ENCODE assay signal across 8 mouse cellular contexts in the genomic region with DNA sequence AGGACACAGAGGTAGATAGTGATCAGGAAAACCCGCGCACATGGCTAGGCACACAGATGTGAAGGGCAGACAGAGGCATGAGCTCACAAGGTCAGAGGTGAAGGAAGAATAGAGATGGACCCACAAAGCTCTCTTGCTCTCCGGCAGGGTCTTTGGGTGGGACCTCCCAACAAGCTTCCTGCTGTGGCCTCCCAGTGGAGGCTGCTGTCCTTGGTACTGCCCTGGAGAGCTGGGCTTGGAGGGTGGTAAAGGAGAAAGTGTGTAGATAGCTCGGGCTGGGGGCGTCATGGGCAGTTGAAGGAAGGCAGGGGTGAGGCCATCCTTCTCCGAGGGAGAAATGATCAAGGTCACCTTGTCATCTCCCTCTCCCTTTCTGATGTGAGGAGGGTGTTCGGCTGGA. TPM values are rescaled to one million over a fixed set of nuclear protein-coding genes. Genes with fewer than 3 reads are reported as not detected.
A peak's percentile ranks its signal among the peaks of the same experiment; 100 is the strongest.
DNase-seq lines count a peak whose midpoint lies in the region; ATAC-seq and TF ChIP-seq lines count a peak whose summit lies in the region.

No protein-coding gene starts in this region.

- peaks cover 12% of the 10 kb centered on the region; the same call in 1 of the 2 replicates for H3K4me1 ChIP-seq in heart, postnatal 0 days (ENCODE audit: control insufficient read depth, insufficient read depth)
- peaks cover 58% of the 10 kb centered on the region for H3K4me1 ChIP-seq in forebrain, embryonic 16.5 days (replicated peaks; ENCODE audit: control insufficient read depth, insufficient read depth, low read length)
- peaks cover 54% of the 10 kb centered on the region for H3K4me1 ChIP-seq in midbrain, embryonic 16.5 days (ENCODE audit: control insufficient read depth, insufficient read depth, low read length)
- no peaks in the 10 kb centered on the region for H3K4me1 ChIP-seq in lung, postnatal 0 days (ENCODE audit: insufficient read depth, low read depth, low read length)

- 18% methylated on average over 7 of the region's 7 CpGs for WGBS in heart, postnatal 0 days
- WGBS in forebrain, embryonic 16.5 days, result 51% methylated on average over 7 of the region's 7 CpGs
- WGBS in midbrain, embryonic 16.5 days, result 36% methylated on average over 7 of the region's 7 CpGs
- WGBS in lung, postnatal 0 days, result 22% methylated on average over 7 of the region's 7 CpGs

- peak; percentile 27 for DNase-seq in heart, postnatal 0 days (ENCODE audit: low spot score)
- DNase-seq in heart, adult 18-20 months, result no peak
- peak; percentile 17 for DNase-seq in NIH3T3 (ENCODE audit: low read depth)
- no peak for DNase-seq in lung, postnatal 0 days (ENCODE audit: low spot score)

- no peak overlapping the region for H3K27ac ChIP-seq in heart, postnatal 0 days (ENCODE audit: low read depth)
- peak overlapping the region; percentile 68 for H3K27ac ChIP-seq in forebrain, embryonic 16.5 days (ENCODE audit: low read length)
- peak overlapping the region; percentile 87 for H3K27ac ChIP-seq in midbrain, embryonic 16.5 days (ENCODE audit: low read length)
- H3K27ac ChIP-seq in lung, postnatal 0 days (ENCODE audit: low read length), result no peak overlapping the region

- TF ChIP-seq CTCF in heart, postnatal 0 days (IDR thresholded peaks at IDR 0.05; ENCODE audit: low read depth), result no peak
- no peak for TF ChIP-seq CTCF in lung, postnatal 0 days (IDR thresholded peaks at IDR 0.05)

- H3K9ac ChIP-seq in heart, postnatal 0 days (replicated peaks; ENCODE audit: low read depth, low read length), result no peak overlapping the region
- 0 out of 2 replicates have a peak overlapping the region, but pooled peaks have one; percentile 0 for H3K9ac ChIP-seq in forebrain, embryonic 16.5 days (replicated peaks; ENCODE audit: low read depth, low read length)
- peak overlapping the region; percentile 22 for H3K9ac ChIP-seq in midbrain, embryonic 16.5 days (ENCODE audit: low read depth, low read length)
- H3K9ac ChIP-seq in lung, postnatal 0 days (replicated peaks; ENCODE audit: low read depth), result no peak overlapping the region

- H3K4me2 ChIP-seq in heart, postnatal 0 days (ENCODE audit: low read depth, low read length), result no peak overlapping the region
- H3K4me2 ChIP-seq in forebrain, embryonic 16.5 days (ENCODE audit: low read length), result no peak overlapping the region
- H3K4me2 ChIP-seq in midbrain, embryonic 16.5 days (ENCODE audit: low read length), result peak overlapping the region; percentile 31
- H3K4me2 ChIP-seq in lung, postnatal 0 days (replicated peaks; ENCODE audit: low read depth, low read length), result no peak overlapping the region

- no peak overlapping the region for H3K4me3 ChIP-seq in heart, postnatal 0 days (ENCODE audit: low read depth, low read length)
- no peak overlapping the region for H3K4me3 ChIP-seq in forebrain, embryonic 16.5 days (replicated peaks; ENCODE audit: low read length)
- H3K4me3 ChIP-seq in midbrain, embryonic 16.5 days (ENCODE audit: low read depth, low read length), result no peak overlapping the region
- no peak overlapping the region for H3K4me3 ChIP-seq in lung, postnatal 0 days (ENCODE audit: low read depth, low read length)

- no peaks in the 10 kb centered on the region for H3K9me3 ChIP-seq in heart, postnatal 0 days (replicated peaks; ENCODE audit: control insufficient read depth, low read length)
- H3K9me3 ChIP-seq in forebrain, embryonic 16.5 days (ENCODE audit: control insufficient read depth, low read length), result no peaks in the 10 kb centered on the region
- H3K9me3 ChIP-seq in midbrain, embryonic 16.5 days (replicated peaks; ENCODE audit: control insufficient read depth, low read length, poor library complexity, severe bottlenecking), result no peaks in the 10 kb centered on the region
- H3K9me3 ChIP-seq in lung, postnatal 0 days (ENCODE audit: low read length), result no peaks in the 10 kb centered on the region

- ATAC-seq in heart, postnatal 0 days (ENCODE audit: insufficient read depth, low read depth), result peak; percentile 53; the same call in 1 of the 2 replicates
- no peak for ATAC-seq in forebrain, embryonic 16.5 days
- peak; percentile 18 for ATAC-seq in midbrain, embryonic 16.5 days
- no peak for ATAC-seq in frontal cortex, adult (ENCODE audit: low TSS enrichment)
- no peak for ATAC-seq in lung, postnatal 0 days
- ATAC-seq in erythroid progenitor cell, adult 5-6 weeks (replicated peaks; ENCODE audit: low FRiP score, poor library complexity, severe bottlenecking), result no peak

- no peaks in the 10 kb centered on the region for H3K27me3 ChIP-seq in heart, postnatal 0 days (ENCODE audit: control insufficient read depth, insufficient read depth, low read length)
- no peaks in the 10 kb centered on the region for H3K27me3 ChIP-seq in forebrain, embryonic 16.5 days (replicated peaks; ENCODE audit: control insufficient read depth, insufficient read depth, low read length)
- no peaks in the 10 kb centered on the region for H3K27me3 ChIP-seq in midbrain, embryonic 16.5 days (ENCODE audit: control insufficient read depth, insufficient read depth, low read depth, low read length)
- H3K27me3 ChIP-seq in lung, postnatal 0 days (replicated peaks; ENCODE audit: insufficient read depth, low read length), result no peaks in the 10 kb centered on the region

- TF ChIP-seq EP300 in heart, postnatal 0 days (IDR thresholded peaks at IDR 0.05; ENCODE audit: low read depth), result no peak
- no peak for TF ChIP-seq EP300 in lung, postnatal 0 days (IDR thresholded peaks at IDR 0.05)

- no peaks in the 10 kb centered on the region for H3K36me3 ChIP-seq in heart, postnatal 0 days (replicated peaks; ENCODE audit: control insufficient read depth, insufficient read depth, low read length)
- H3K36me3 ChIP-seq in forebrain, embryonic 16.5 days (ENCODE audit: control insufficient read depth, insufficient read depth), result peaks cover 2% of the 10 kb centered on the region; the same call in 1 of the 2 replicates
- peaks cover 7% of the 10 kb centered on the region for H3K36me3 ChIP-seq in midbrain, embryonic 16.5 days (ENCODE audit: control insufficient read depth, insufficient read depth, low read length)
- H3K36me3 ChIP-seq in lung, postnatal 0 days (ENCODE audit: insufficient read depth, low read length), result no peaks in the 10 kb centered on the region

RNA-seq across cellular contexts. Expression of gene Igsf9b, which starts 9.0 kb away (rescaled TPM):
- 6.0 and 9.0 TPM in 2 replicates for total RNA-seq in heart, postnatal 0 days (2014; rRNA removed; ENCODE audit: low replicate concordance)
- polyA plus RNA-seq in heart, postnatal 0 days (2015; fragmentation: Nextera tagmentation; extraction: Ambion mirVana), result 2.7 and 2.8 TPM in 2 replicates
- total RNA-seq in heart, adult 18-20 months (2021), result 1 to 10 TPM; 3.6 to 3.8 TPM
- polyA plus RNA-seq in forebrain, embryonic 16.5 days (2015; fragmentation: Nextera tagmentation; extraction: Ambion mirVana), result 12.0 and 16.7 TPM in 2 replicates
- 21.9 and 22.8 TPM in 2 replicates for polyA plus RNA-seq in midbrain, embryonic 16.5 days (2015; fragmentation: Nextera tagmentation; extraction: Ambion mirVana)
- polyA plus RNA-seq in lung, postnatal 0 days (2015; fragmentation: Nextera tagmentation; extraction: Ambion mirVana), result 1.4 TPM in 2 replicates
- total RNA-seq in erythroid progenitor cell, adult 5-6 weeks (2015; ENCODE audit: low replicate concordance), result not detected in 2 replicates
- not detected in 2 replicates for total RNA-seq in erythroid progenitor cell, adult 5-6 weeks (2017; ENCODE audit: low replicate concordance)

Comparison
In these comparisons a context has a peak if more than half of its experiments do, and no peak if none do; other contexts are left out.
1. DNase-seq: peak in heart, postnatal 0 days (single experiment) and NIH3T3 (single experiment); none in heart, adult 18-20 months (0 of 2) and lung, postnatal 0 days (single experiment).
2. ATAC-seq: peak in heart, postnatal 0 days (single experiment) and midbrain, embryonic 16.5 days (single experiment); none in forebrain, embryonic 16.5 days (single experiment), frontal cortex, adult (single experiment), lung, postnatal 0 days (single experiment) and erythroid progenitor cell, adult 5-6 weeks (single experiment).
3. H3K27ac ChIP-seq: peak in forebrain, embryonic 16.5 days (single experiment) and midbrain, embryonic 16.5 days (single experiment); none in heart, postnatal 0 days (single experiment) and lung, postnatal 0 days (single experiment).
4. H3K9ac ChIP-seq: peak in forebrain, embryonic 16.5 days (single experiment) and midbrain, embryonic 16.5 days (single experiment); none in heart, postnatal 0 days (single experiment) and lung, postnatal 0 days (single experiment).